Mouse (Mus musculus): Measurements from ENCODE around the gene Ccdc6. TPM values are rescaled to one million over a fixed set of nuclear protein-coding genes. Genes with fewer than 3 reads are reported as not detected.
A peak's percentile ranks its signal among the peaks of the same experiment; 100 is the strongest.

Ccdc6 gene
- polyA plus RNA-seq, 1 experiment = 68.8 TPM

DNA sequence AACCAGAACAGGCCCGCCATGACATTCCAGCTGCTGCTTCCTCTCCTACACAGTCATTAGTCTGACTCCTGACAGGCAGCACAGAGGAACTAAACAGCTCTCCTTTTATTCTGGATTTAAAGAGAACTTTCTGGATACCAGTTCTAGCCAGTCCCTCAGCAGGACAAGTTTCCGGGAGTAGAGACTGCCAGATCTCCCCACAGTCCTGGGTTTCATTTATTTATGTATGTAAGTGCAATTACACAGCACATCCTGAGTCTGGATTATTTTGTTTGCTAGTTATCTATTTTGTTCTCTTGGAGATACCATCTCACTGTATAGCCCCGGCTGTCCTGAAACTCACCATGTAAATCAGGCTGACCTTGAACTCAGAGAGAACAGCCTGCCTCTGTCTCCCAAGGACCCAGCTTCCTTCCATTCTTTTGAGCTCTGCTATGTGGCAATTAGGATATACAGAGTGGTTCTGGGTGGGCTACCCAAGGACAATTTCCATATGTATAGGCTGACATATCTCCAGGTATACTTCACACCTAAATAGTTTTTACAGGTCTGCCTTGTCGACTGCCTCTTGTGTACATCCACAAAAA lies 5.0 kb upstream of the Ccdc6 start:
- no peak overlapping the region for H3K4me3 ChIP-seq (ENCODE audit: insufficient read depth, low read length)
- no peak for TF ChIP-seq CTCF (IDR thresholded peaks at IDR 0.05; ENCODE audit: borderline replicate concordance, insufficient read depth, low read length)
- no peak for TF ChIP-seq POLR2A (IDR thresholded peaks at IDR 0.05; ENCODE audit: low read depth, low read length)
- no peak overlapping the region for H3K27ac ChIP-seq (ENCODE audit: insufficient read depth, low read length)
- H3K4me1 ChIP-seq (ENCODE audit: control insufficient read depth, insufficient read depth, low read length) = peaks cover 6% of the 10 kb centered on the region; the same call in 1 of the 2 replicates

GRCm38 (mm10) chr10:70093782-70094181 lies 3.1 kb upstream of the Ccdc6 start:
- peaks cover 6% of the 10 kb centered on the region; the same call in 1 of the 2 replicates for H3K4me1 ChIP-seq (ENCODE audit: control insufficient read depth, insufficient read depth, low read length)
- no peak for TF ChIP-seq CTCF (IDR thresholded peaks at IDR 0.05; ENCODE audit: borderline replicate concordance, insufficient read depth, low read length)
- TF ChIP-seq POLR2A (IDR thresholded peaks at IDR 0.05; ENCODE audit: low read depth, low read length) = no peak

DNA sequence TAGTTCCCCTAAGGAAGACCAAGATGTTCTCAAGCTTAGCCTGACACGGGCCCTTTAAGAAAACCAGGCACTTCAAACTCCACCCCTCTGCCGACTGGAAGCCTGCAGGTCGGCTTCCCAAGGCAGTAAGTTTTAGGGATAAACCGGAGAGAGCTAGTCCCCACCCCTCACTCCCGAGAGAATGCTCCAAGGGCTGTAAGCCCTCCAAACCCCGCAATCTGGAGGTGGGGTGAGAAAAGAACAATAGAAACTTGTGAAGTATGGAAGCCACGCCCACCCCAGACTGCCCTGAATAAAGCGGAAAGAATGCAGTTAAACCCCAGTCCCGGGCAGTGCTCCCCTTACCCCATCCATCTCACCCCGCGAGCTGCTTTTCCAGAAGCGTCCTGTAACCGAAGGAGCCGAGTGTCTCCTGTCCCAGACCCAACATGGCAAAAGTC lies 1.9 kb upstream of the Ccdc6 start:
- TF ChIP-seq CTCF (IDR thresholded peaks at IDR 0.05; ENCODE audit: borderline replicate concordance, insufficient read depth, low read length) = no peak
- peak; percentile 75 for TF ChIP-seq POLR2A (IDR thresholded peaks at IDR 0.05; ENCODE audit: low read depth, low read length)
- peaks cover 11% of the 10 kb centered on the region for H3K4me1 ChIP-seq (ENCODE audit: control insufficient read depth, insufficient read depth, low read length)
- peak overlapping the region; percentile 96 for H3K27ac ChIP-seq (ENCODE audit: insufficient read depth, low read length)
- peak overlapping the region; percentile 34 for H3K4me3 ChIP-seq (ENCODE audit: insufficient read depth, low read length)

More at GRCm38 (mm10) chr10:70093782-70094181, 3.1 kb upstream of the Ccdc6 start:
- Histone ChIP-seq H3K27ac (ENCODE audit: insufficient read depth, low read length) (no peak overlapping the region), H3K4me3 (ENCODE audit: insufficient read depth, low read length) (no peak overlapping the region)

DNA sequence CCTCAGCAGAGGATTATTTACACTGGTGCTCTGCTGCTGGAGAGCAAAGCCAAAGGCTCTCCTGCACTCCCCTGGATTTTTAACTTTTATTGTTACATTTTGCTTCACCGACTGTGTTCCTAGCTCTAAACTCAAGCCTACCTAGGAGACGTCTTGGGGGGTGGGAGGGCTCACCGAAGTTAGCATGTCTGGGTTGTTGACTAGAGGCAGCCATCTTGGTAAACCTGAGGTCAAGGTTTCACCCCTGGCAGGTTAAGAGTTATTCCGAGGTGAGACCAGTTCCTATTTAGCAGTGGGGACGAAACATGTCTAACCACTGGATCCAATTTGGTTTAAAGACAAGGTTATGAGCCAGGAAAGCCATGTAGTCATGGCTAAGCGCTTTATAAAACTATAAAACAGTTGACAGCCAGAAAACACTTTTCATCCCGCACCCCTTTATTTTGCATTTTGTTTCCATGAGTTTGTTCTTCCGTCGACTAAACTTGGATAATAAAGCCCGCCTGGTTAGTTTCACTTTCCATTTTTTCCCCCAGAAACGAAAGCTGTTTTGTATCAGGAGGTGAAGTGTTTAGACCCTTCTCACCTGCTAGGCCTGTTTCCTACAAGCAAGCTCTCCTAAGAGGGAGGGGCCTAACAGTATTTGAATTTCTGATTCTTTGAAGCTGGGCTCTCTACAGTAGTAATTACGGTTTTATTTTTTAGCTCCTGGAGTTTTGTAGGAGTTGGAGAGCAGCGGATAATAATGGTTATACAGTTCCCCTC lies 1.2 kb upstream of the Ccdc6 start:
- no peak for TF ChIP-seq CTCF (IDR thresholded peaks at IDR 0.05; ENCODE audit: borderline replicate concordance, insufficient read depth, low read length)
- TF ChIP-seq POLR2A (IDR thresholded peaks at IDR 0.05; ENCODE audit: low read depth, low read length) = no peak; the same call in 1 of the 2 replicates
- Histone ChIP-seq H3K4me3 (ENCODE audit: insufficient read depth, low read length) (peak overlapping the region; percentile 34), H3K4me1 (ENCODE audit: control insufficient read depth, insufficient read depth, low read length) (peaks cover 11% of the 10 kb centered on the region), H3K27ac (ENCODE audit: insufficient read depth, low read length) (peak overlapping the region; percentile 96)

DNA sequence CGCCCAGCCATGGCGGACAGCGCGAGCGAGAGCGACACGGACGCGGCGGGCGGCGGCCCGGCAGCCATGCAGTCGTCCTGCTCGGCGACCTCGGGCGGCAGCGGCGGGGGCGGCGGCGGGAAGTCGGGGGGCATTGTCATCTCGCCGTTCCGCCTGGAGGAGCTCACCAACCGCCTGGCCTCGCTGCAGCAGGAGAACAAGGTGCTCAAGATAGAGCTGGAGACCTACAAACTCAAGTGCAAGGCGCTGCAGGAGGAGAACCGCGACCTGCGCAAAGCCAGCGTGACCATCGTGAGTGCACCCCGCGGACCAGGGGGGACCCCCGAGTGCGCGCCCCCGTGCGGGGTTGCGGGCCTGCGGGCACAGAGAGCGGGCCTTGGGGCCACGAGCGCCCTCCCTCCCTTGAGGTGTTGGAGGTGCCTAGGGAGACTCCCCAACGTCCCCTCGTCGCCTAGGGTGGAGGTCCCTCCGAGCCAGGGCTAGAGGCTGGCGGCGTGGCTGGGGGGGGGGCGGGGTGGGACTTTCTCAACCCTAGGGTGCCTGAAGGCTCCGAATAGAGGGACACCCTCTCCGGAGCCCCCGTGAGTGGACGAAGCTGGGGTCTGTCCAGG lies 475 bp downstream of the Ccdc6 start:
- TF ChIP-seq POLR2A (IDR thresholded peaks at IDR 0.05; ENCODE audit: low read depth, low read length) = peak; percentile 36; the same call in 1 of the 2 replicates
- TF ChIP-seq CTCF (IDR thresholded peaks at IDR 0.05; ENCODE audit: borderline replicate concordance, insufficient read depth, low read length) = no peak
- peak overlapping the region; percentile 84 for H3K27ac ChIP-seq (ENCODE audit: insufficient read depth, low read length)
- peaks cover 11% of the 10 kb centered on the region for H3K4me1 ChIP-seq (ENCODE audit: control insufficient read depth, insufficient read depth, low read length)
- peak overlapping the region; percentile 97 for H3K4me3 ChIP-seq (ENCODE audit: insufficient read depth, low read length)

- H3K27ac ChIP-seq (ENCODE audit: insufficient read depth, low read length) = peak overlapping the region; percentile 84
- TF ChIP-seq POLR2A (IDR thresholded peaks at IDR 0.05; ENCODE audit: low read depth, low read length) (peak; percentile 47; the same call in 1 of the 2 replicates), CTCF (IDR thresholded peaks at IDR 0.05; ENCODE audit: borderline replicate concordance, insufficient read depth, low read length) (no peak)
- peak overlapping the region; percentile 97 for H3K4me3 ChIP-seq (ENCODE audit: insufficient read depth, low read length)
- peaks cover 9% of the 10 kb centered on the region for H3K4me1 ChIP-seq (ENCODE audit: control insufficient read depth, insufficient read depth, low read length)
Observed at GRCm38 (mm10) chr10:70097911-70098569, 1.1 kb downstream of the Ccdc6 start.

DNA sequence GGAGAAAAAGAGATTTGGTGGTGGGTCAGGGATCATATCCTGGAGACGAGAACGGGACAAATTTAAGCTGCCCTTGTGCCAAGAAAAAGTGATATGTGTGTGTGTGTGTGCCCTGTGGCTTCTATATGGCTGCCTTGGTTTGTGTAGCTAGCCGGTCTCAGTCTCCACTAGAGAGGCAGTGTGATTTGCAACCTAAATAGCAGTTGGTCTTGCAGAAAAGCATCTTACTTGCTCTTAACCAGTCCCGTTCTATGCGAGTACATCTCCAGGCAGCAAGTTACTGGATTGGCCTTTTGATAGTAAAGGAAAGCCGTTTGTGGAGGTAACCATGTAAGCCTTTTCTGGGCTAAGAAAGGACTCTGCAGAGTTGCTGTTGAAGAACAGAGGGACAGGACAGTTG lies 1.7 kb downstream of the Ccdc6 start:
- Histone ChIP-seq H3K4me1 (ENCODE audit: control insufficient read depth, insufficient read depth, low read length) (peaks cover 6% of the 10 kb centered on the region), H3K4me3 (ENCODE audit: insufficient read depth, low read length) (peak overlapping the region; percentile 97), H3K27ac (ENCODE audit: insufficient read depth, low read length) (peak overlapping the region; percentile 84; the same call in 1 of the 2 replicates)
- no peak for TF ChIP-seq CTCF (IDR thresholded peaks at IDR 0.05; ENCODE audit: borderline replicate concordance, insufficient read depth, low read length)
- no peak for TF ChIP-seq POLR2A (IDR thresholded peaks at IDR 0.05; ENCODE audit: low read depth, low read length)

DNA sequence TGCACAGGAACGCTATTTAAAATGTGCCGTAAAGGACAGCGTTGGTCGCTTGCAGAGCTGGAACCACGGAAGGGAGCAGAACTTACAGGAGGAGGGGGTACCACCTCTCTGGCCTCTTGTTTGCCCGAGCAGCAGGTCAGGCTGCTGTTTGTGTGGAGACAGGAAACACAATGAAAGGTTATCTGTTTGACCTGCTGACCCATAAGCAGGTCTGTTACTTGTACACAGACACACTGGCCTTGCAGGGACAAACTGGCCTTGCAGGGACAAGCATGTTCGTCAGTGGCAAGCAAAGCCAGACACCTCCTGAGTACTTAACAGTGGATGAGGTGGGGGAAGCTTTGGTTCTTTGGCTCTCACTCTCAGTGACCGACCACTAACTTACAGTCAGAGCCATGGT lies 2.1 kb downstream of the Ccdc6 start:
- H3K4me1 ChIP-seq (ENCODE audit: control insufficient read depth, insufficient read depth, low read length) = peaks cover 5% of the 10 kb centered on the region
- peak overlapping the region; percentile 97 for H3K4me3 ChIP-seq (ENCODE audit: insufficient read depth, low read length)
- H3K27ac ChIP-seq (ENCODE audit: insufficient read depth, low read length) = no peak overlapping the region
- TF ChIP-seq POLR2A (IDR thresholded peaks at IDR 0.05; ENCODE audit: low read depth, low read length) (no peak), CTCF (IDR thresholded peaks at IDR 0.05; ENCODE audit: borderline replicate concordance, insufficient read depth, low read length) (no peak)

- TF ChIP-seq CTCF (IDR thresholded peaks at IDR 0.05; ENCODE audit: borderline replicate concordance, insufficient read depth, low read length) (0 out of 2 replicates have a peak, but pooled peaks have one; percentile 1), POLR2A (IDR thresholded peaks at IDR 0.05; ENCODE audit: low read depth, low read length) (no peak)
- H3K27ac ChIP-seq (ENCODE audit: insufficient read depth, low read length) = no peak overlapping the region
- peaks cover 12% of the 10 kb centered on the region for H3K4me1 ChIP-seq (ENCODE audit: control insufficient read depth, insufficient read depth, low read length)
- H3K4me3 ChIP-seq (ENCODE audit: insufficient read depth, low read length) = no peak overlapping the region
Observed at GRCm38 (mm10) chr10:70102086-70102485, 5.2 kb downstream of the Ccdc6 start.
